Mouse (Mus musculus) heart, embryonic 11.5 days (tissue): ENCODE results near the gene Tanc2. TPM values are rescaled to one million over a fixed set of nuclear protein-coding genes. Genes with fewer than 3 reads are reported as not detected.

Experiments
- ATAC-seq: fragments of 200-750 bp; cut with Nextera tagmentation; replicated peaks from 2 replicates; pipeline ENCODE4 v1.8.0; 2017; ENCODE audit warnings: moderate library complexity; ENCODE audit not compliant: insufficient number of reproducible peaks, low FRiP score, low TSS enrichment
- H3K27ac ChIP-seq: fragments of 300-500 bp; sonication (generic); 2 replicates; pipeline ENCODE4 v1.5.1; 2014; ENCODE audit warnings: mild to moderate bottlenecking, low read depth, low read length
- H3K27me3 ChIP-seq: fragments of 300-500 bp; sonication (generic); 2 replicates; pipeline ENCODE4 v1.6.1; 2014; ENCODE audit warnings: mild to moderate bottlenecking, low read length, mixed read lengths; ENCODE audit not compliant: control insufficient read depth, insufficient read depth
- H3K36me3 ChIP-seq: fragments of 300-500 bp; sonication (generic); 2 replicates; pipeline ENCODE4 v1.6.1; 2014; ENCODE audit warnings: mild to moderate bottlenecking, low read length, moderate library complexity, mixed read lengths; ENCODE audit not compliant: control insufficient read depth, insufficient read depth
- H3K4me1 ChIP-seq: fragments of 300-500 bp; sonication (generic); 2 replicates; pipeline ENCODE4 v1.6.1; 2014; ENCODE audit warnings: low read length; ENCODE audit not compliant: control insufficient read depth, insufficient read depth
- H3K4me2 ChIP-seq: fragments of 300-500 bp; sonication (generic); 2 replicates; pipeline ENCODE4 v1.6.1; 2014; ENCODE audit warnings: mild to moderate bottlenecking, moderate library complexity
- H3K4me3 ChIP-seq: fragments of 300-500 bp; sonication (generic); 2 replicates; pipeline ENCODE4 v1.5.1; 2014; ENCODE audit warnings: low read depth, low read length
- H3K9ac ChIP-seq: fragments of 300-500 bp; sonication (generic); 2 replicates; pipeline ENCODE4 v1.6.1; 2014; ENCODE audit warnings: mild to moderate bottlenecking, low read depth, low read length, moderate library complexity
- H3K9me3 ChIP-seq: fragments of 300-500 bp; sonication (generic); replicated peaks from 2 replicates; pipeline ENCODE4 v1.6.1; 2016; ENCODE audit warnings: low read length; ENCODE audit not compliant: control insufficient read depth
- WGBS: fragments of 180-500 bp; shearing (Covaris S2); extraction: QIAGEN DNeasy Blood & Tissue Kit; methylation state at CpG from one replicate; pipeline ENCODE4 v1.1.7; 2014; ENCODE audit not compliant: insufficient replicate concordance; 5-methylcytosine and 5-hydroxymethylcytosine counted together
- polyA plus RNA-seq: library from polyadenylated mRNA; unstranded; fragments of >200 nt; fragmentation: Nextera tagmentation; extraction: Ambion mirVana; gene quantifications from 2 replicates; pipeline ENCODE4 v1.2.1, GENCODE M21; 2014

The Tanc2 gene
- polyA plus RNA-seq, 1 experiment from 2014 or later, result 24.8 TPM

- no peak overlapping the region for H3K4me2 ChIP-seq
- no peak overlapping the region for H3K27ac ChIP-seq
- no peaks in the 10 kb centered on the region for H3K9me3 ChIP-seq
- no peak overlapping the region for H3K4me3 ChIP-seq
- no peak for ATAC-seq
- H3K9ac ChIP-seq, result no peak overlapping the region
- H3K36me3 ChIP-seq, result peaks cover 6% of the 10 kb centered on the region; the same call in 1 of the 2 replicates
- 32% methylated on average over 4 of the region's 4 CpGs for WGBS
- no peaks in the 10 kb centered on the region for H3K27me3 ChIP-seq
- H3K4me1 ChIP-seq, result no peaks in the 10 kb centered on the region
Measured at GRCm38 (mm10) chr11:105911592-105912375, 322.0 kb downstream of the Tanc2 start.

DNA sequence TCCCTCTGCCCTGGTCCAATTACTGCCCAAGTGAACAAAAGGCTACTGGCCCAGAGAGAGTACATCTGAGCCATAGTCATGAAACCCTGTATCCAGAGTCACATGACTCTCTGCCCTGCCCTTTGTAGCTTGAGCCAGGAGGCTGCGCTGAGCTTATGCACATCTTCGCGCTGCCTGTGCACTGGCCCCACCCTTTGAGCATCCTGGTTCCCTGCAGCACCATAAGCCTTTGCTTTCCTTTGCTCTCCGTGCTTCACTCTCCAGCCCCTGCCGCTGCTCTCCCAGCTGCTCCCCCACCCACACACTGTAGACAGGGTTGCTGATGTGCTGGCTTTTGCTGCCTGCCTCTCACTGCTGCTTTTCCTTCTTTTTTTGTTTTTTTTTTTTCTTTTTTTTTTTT lies 323.8 kb downstream of the Tanc2 start:
- H3K4me1 ChIP-seq, result no peaks in the 10 kb centered on the region
- H3K9ac ChIP-seq, result no peak overlapping the region
- WGBS, result 72% methylated on average over 5 of the region's 5 CpGs
- no peaks in the 10 kb centered on the region for H3K27me3 ChIP-seq
- no peak overlapping the region for H3K4me2 ChIP-seq
- H3K9me3 ChIP-seq, result no peaks in the 10 kb centered on the region
- no peak overlapping the region for H3K27ac ChIP-seq
- no peak overlapping the region for H3K4me3 ChIP-seq
- no peak for ATAC-seq
- H3K36me3 ChIP-seq, result peaks cover 8% of the 10 kb centered on the region; the same call in 1 of the 2 replicates

DNA sequence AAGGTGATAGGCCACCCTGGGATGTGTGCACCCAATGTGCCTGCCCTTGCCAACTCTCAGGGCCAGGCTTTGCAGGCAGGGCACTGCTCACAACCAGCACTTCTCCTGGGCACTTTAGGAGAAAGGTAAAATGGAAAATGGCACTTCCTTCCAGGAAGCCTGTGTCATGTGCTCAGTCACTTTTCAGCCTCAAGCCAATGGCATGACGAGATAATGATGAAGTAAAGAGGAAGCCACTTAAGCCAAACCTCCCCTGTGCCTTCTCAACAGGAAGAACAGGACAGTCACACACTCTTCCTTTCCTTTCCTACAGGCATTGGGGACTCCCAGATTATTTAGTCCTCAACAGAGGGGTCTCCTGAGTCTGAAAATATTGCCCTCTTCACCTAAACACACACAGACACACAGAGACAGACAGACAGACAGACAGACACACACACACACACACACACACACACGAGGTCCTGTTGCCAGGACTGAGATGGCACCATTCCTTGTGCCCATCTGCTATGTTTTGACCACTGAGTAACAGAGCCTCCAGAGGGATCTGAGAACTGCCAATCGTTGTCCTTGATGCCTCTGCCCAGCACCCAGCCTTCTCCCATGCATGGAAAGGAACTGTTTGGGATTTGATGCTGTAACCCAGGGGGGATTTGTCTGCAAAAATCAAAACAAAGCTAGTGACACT lies 330.5 kb downstream of the Tanc2 start:
- Histone ChIP-seq H3K27ac (no peak overlapping the region), H3K4me2 (no peak overlapping the region)
- 76% methylated on average over 3 of the region's 3 CpGs for WGBS

GRCm38 (mm10) chr11:105920836-105921235 lies 331.1 kb downstream of the Tanc2 start:
- 87% methylated on average over 2 of the region's 2 CpGs for WGBS
- Histone ChIP-seq H3K4me2 (no peak overlapping the region), H3K9ac (no peak overlapping the region), H3K36me3 (peaks cover 29% of the 10 kb centered on the region), H3K9me3 (no peaks in the 10 kb centered on the region), H3K27me3 (no peaks in the 10 kb centered on the region), H3K4me3 (no peak overlapping the region), H3K4me1 (no peaks in the 10 kb centered on the region), H3K27ac (no peak overlapping the region)
- no peak for ATAC-seq

More for the DNA sequence above, 330.5 kb downstream of the Tanc2 start:
- Histone ChIP-seq H3K9me3 (no peaks in the 10 kb centered on the region), H3K4me3 (no peak overlapping the region), H3K4me1 (no peaks in the 10 kb centered on the region), H3K9ac (no peak overlapping the region), H3K36me3 (peaks cover 29% of the 10 kb centered on the region), H3K27me3 (no peaks in the 10 kb centered on the region)
- ATAC-seq, result no peak

DNA sequence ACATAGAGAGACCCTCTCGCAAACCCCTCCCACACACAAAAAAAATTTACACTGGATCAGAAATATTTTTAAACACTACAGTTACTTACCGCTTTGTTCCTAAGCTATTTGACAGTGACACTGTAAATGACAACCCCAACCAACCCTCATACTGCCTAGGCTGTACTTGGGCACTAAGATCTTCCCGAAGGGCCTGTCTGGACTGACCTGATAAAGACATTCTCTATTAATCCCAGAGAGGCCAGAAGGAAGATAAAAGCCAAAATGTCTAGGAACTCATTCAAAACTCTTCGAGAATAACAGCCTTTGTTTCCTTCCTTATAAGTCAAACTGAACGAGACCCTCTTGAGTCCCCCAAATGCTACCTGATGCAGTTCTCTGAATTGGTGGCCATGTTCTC lies 331.5 kb downstream of the Tanc2 start:
- no peak overlapping the region for H3K4me3 ChIP-seq
- H3K4me1 ChIP-seq, result no peaks in the 10 kb centered on the region
- ATAC-seq, result no peak
- H3K36me3 ChIP-seq, result peaks cover 29% of the 10 kb centered on the region
- H3K4me2 ChIP-seq, result no peak overlapping the region
- H3K27me3 ChIP-seq, result no peaks in the 10 kb centered on the region
- H3K27ac ChIP-seq, result no peak overlapping the region
- H3K9ac ChIP-seq, result no peak overlapping the region
- 77% methylated on average over 5 of the region's 5 CpGs for WGBS
- H3K9me3 ChIP-seq, result no peaks in the 10 kb centered on the region

- H3K9ac ChIP-seq, result no peak overlapping the region
- no peak for ATAC-seq
- H3K27me3 ChIP-seq, result no peaks in the 10 kb centered on the region
- peaks cover 27% of the 10 kb centered on the region for H3K36me3 ChIP-seq
- no peaks in the 10 kb centered on the region for H3K4me1 ChIP-seq
- 88% methylated on average over 20 of the region's 20 CpGs for WGBS
- no peak overlapping the region for H3K4me3 ChIP-seq
- H3K4me2 ChIP-seq, result no peak overlapping the region
- no peak overlapping the region for H3K27ac ChIP-seq
- H3K9me3 ChIP-seq, result no peaks in the 10 kb centered on the region
Measured at GRCm38 (mm10) chr11:105922769-105923663, 333.2 kb downstream of the Tanc2 start.

DNA sequence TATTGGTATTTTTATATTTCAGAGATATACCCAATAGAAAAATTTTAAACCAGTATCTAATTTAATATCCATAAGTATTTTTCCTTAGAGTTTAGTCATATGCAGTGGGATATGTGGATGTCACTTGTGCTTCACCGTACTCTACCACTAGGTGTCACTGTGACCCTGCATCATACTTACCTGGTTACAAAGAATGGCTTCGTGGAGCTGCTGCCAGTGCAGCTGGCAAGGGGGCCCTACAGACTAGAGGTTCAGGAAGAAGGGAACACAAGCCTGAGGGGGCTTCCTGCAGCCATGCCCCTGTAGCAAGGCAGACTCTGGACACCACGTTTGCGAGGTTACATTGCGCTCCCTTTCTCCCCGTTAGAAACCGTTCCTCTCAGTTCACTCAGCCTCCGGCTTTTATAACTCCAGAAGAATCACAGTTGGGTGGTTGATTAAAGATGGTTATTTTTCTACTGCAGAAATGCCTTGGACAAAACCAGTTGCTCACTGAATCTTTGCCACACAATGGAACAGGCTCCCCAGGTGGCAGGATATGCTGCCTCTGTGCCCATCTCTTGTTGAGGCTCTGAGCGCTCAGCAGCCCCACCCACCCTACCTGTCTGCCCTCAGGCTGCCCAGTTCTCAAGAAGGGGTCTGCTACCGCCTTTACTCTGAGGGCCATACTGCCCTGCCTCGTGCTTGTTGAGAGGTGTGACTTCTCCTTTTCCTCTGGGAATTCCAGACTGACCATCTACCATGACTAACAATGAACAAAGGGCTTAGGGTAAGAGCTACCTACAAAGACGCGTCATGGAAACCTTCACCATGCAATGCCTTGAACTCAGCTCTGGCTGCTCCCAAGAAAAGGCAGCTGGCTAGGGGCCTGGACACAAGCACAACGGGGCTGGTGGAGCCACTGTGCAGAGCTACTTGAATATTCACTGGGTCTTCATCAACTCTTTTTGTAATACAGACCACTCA lies 337.6 kb downstream of the Tanc2 start:
- ATAC-seq, result no peak
- Histone ChIP-seq H3K27ac (no peak overlapping the region), H3K27me3 (no peaks in the 10 kb centered on the region), H3K4me3 (no peak overlapping the region), H3K36me3 (peaks cover 7% of the 10 kb centered on the region), H3K4me2 (no peak overlapping the region), H3K9me3 (no peaks in the 10 kb centered on the region), H3K4me1 (no peaks in the 10 kb centered on the region), H3K9ac (no peak overlapping the region)
- WGBS, result 59% methylated on average over 14 of the region's 14 CpGs
